Mouse (Mus musculus) ES-CJ7 (cell line): ENCODE measurements around the gene Gnaq.
"Not testable (repeated sequence)": the region's sequence is repeated elsewhere in the genome, so short reads cannot be mapped to it uniquely, and the experiment has no call there.

Source experiments
- DNase-seq: peaks from one replicate; pipeline ENCODE4 v3.0.0; 2011; ENCODE audit warnings: low read depth, low spot score

The Gnaq gene

DNA sequence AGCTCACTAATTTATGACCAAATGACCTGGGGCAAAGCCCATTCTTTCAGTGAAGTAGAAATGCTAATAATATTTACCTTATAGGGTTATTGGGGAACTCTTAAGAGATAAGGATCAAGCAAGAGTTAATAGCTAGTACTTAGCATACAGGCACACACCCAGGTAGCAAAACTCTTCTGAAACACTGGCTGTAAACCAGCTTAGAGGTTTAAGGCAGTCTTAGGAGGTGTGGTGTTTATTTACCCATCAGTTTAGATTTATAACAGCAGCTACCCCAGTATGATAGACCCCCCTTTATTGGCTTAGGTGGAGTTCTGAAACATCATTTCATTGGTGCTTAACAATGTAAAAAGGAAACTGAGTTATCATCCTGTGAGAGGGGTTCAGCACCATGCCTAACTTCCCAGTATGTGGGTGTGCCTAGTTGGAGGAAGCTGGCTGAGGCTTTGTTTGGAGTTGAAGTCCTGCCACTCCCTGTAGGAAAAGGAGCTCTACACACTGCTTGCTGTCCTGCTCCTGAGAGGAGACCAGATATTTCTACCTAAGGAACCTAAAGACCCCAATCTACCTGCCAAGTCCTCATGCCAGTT lies 126.2 kb downstream of the Gnaq start:
- DNase-seq, result peak; percentile 24

DNA sequence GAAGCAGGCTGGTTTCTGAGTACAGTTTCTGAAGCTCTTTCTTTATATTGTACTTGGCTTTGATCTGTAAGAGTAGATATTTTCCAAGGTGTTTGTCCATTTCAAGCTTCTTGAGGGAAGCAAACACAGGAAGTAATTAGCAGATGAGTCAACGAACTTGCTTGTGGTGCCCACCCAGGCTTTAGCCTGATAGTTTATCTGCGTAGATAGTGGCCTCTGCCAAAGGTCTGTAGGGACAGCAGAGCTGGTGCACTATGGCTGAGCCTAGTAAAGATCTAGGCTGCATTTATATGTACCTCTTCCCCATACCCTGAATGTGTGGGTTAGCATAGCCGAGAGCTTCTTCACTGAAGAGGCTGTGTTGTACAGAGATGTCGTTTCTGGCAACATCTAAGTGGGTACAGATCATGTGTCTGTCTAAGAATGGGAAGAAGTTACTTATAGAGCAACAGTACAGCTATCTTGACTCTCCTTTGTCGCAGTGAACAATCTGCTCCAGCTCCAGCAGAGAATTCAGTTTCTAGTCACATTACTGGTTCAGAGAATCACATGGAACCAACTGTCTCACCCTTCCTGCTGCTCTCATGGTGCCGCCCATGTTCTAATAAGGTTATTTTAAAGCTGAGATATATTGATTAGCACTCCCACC lies 127.3 kb downstream of the Gnaq start:
- DNase-seq, result no peak

DNA sequence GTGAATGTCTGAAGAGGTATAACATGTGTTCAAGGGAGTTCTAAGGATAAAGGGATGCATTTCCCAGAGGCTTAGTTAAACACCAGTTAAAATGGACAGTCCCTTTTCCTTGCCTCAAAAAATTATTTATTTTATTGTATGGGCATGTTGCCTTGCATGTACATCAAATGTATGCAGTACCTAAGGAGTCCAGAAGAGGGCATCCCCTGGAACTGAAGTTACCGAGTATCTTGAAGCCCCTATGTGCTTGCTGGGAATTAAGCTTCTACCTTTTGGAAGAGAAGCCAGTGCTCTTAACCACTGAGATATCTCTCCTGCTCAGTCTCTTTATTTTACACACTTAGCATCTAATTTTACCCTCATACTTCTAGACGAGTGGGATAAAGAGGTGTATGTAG lies 127.8 kb downstream of the Gnaq start:
- DNase-seq, result peak; percentile 65

DNA sequence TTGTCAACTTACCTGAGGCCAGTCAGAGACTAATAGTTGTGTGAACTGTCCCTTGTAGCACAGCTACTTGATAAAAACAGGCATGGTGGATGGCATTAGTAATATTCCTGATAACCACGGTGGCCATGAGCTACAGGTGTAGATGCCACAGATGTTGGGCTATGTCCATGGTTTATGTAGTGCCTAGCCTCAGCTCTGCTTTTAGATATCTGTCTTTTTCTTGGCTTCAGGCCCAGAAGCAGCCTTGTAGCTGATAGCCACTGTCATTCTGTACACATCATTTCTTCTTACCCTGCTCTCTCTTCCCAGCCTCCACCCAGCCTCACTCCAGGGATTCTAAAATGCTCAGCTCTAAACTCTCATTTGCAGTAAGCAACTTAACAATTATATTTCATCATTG lies 128.3 kb downstream of the Gnaq start:
- no peak for DNase-seq

- DNase-seq, result no peak
Observed at GRCm38 (mm10) chr19:16261631-16262030, 129.0 kb downstream of the Gnaq start.

DNA sequence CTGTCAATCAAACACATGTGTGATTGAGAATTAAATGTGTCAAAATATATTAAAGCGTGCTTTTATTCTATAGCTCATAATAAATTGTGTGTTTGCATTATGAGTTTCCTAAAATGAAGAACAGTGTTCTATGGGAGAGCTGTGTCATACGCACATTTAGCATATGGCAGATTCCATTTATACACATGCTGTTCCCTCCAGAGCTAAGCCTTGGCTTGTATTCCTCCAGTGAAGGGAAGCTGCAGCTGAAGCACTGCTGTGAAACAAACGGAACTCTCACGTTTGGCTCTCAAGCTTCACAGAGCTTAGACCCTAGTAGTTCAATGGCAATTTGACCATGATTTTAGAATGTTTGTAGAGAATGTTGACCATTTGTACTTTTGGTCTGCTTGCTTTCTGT lies 129.7 kb downstream of the Gnaq start:
- no peak for DNase-seq

GRCm38 (mm10) chr19:16267362-16267761 lies 134.7 kb downstream of the Gnaq start:
- not testable (repeated sequence) for DNase-seq

GRCm38 (mm10) chr19:16270236-16270635 lies 137.6 kb downstream of the Gnaq start:
- no peak for DNase-seq

- no peak for DNase-seq
Observed at GRCm38 (mm10) chr19:16271002-16271401, 138.4 kb downstream of the Gnaq start.

- DNase-seq, result no peak
Observed at GRCm38 (mm10) chr19:16273021-16273420, 140.4 kb downstream of the Gnaq start.

DNA sequence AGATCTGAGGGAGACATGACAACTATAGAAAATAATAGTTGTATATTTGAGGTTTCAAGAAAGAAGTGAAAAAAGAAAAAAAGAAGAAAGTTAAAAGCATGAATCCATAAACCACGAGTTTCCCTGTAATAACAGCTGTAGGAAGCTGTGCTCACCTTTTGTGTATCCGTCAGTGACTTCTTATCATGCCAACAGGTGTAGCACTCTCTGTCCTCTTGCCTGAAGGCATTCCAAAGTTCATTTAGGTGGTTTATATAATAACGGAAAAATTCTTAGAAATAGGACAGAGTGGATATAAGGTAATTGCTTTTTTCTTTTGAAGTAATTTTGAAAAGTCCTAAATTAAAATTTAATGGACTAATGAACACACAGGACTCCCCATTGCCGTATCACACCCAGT lies 147.6 kb downstream of the Gnaq start:
- no peak for DNase-seq

DNA sequence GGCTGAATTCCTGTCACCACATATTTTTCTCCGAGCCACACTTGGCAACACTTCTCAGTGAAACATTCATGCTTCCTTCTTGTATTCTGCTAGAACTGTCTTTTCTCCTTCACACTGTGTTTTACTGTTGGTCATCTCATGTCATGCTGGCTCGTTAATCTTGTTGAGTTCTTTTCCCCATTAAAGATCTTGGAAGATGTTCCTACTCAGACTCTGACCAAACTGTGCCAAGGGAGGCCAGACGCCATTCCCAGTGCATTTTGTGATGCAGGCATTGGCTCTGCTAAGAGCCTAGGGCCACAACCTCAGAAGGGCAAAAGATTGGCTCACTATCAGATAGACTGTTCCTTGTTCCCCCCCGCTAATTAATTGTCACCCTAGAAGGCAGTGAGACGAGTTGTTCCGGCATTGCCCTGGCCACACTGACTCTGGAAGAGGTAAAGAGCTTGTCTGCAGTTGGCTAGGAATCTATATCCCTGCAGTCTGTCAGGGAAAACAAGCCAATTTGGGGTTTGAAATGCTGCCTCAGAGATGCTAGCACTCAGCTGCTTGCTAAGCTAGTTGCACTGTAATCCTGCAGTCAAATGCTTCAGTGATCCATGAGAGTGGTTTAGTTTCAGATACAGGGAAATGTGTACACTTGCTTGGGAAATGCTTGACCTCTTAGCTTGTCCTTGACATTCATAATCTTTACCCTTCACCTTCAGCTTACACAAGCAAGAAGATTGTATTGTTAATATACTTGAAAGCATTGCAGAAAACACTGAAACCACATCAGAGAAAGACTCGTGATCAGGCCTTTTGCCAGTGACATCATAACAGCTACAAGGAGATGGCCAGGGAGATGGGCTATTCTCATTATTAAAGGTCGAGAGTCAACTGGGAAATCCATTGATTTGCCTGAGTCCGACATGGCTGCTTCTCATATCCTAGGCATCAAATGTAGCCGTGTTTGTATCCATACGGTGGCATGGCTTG lies 152.7 kb downstream of the Gnaq start:
- no peak for DNase-seq

- no peak for DNase-seq
Observed at GRCm38 (mm10) chr19:16286451-16287175, 154.0 kb downstream of the Gnaq start.

GRCm38 (mm10) chr19:16287307-16287706 lies 154.7 kb downstream of the Gnaq start:
- DNase-seq, result no peak

DNA sequence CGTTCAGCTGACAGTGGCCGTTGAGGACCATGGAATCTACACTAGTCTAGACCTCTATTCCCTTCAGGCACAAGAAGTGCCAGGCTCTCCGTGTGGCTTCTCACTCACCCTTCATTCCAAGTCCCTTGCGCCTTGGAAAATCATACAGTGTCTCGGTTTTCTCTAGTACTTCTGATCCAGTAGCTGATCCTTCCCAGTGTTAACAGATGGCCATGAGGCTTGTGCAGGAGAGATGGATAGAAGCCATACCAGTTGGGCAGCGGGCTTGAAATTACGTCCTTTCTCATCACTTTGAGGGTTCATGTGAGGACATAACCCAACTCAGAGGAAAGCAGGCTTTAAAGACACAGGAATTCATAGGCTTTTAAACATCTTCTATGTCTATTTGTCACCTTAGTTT lies 155.3 kb downstream of the Gnaq start:
- DNase-seq, result no peak

DNA sequence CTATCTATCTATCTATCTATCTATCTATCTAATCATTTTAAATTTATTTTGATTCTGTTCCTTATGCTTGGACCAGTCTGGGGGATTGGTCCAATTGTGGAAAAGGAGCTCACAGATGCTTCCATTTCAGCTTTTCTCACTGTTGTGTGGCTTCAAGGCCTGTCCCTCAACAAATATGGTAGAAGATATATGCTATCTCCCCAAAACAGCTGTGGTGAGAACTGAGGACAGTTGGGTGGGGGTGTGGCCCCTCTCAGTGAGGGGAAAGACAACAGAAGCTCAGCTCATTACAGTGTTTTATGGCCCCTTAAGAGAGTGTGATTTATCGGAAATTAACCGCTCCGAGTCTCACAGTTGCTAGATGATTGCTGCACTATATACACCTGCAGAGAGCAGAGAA lies 158.5 kb downstream of the Gnaq start:
- DNase-seq, result no peak

- DNase-seq, result no peak
Observed at GRCm38 (mm10) chr19:16292056-16292608, 159.5 kb downstream of the Gnaq start.

- DNase-seq, result no peak
Observed at GRCm38 (mm10) chr19:16292978-16293377, 160.3 kb downstream of the Gnaq start.

GRCm38 (mm10) chr19:16300413-16300812 lies 167.8 kb downstream of the Gnaq start:
- no peak for DNase-seq

- DNase-seq, result no peak
Observed at GRCm38 (mm10) chr19:16301336-16301735, 168.7 kb downstream of the Gnaq start.

- no peak for DNase-seq
Observed at GRCm38 (mm10) chr19:16309031-16309430, 176.4 kb downstream of the Gnaq start.
